Mouse (Mus musculus) cerebellum, postnatal 10 days (tissue): ENCODE measurements around the gene Olfr1393.

Source experiments
- DNase-seq, 2 experiments: peaks; one replicate each; pipeline ENCODE4 v3.0.0; 2021; ENCODE audit warnings: mixed read lengths in 2 of 2

The Olfr1393 gene

DNA sequence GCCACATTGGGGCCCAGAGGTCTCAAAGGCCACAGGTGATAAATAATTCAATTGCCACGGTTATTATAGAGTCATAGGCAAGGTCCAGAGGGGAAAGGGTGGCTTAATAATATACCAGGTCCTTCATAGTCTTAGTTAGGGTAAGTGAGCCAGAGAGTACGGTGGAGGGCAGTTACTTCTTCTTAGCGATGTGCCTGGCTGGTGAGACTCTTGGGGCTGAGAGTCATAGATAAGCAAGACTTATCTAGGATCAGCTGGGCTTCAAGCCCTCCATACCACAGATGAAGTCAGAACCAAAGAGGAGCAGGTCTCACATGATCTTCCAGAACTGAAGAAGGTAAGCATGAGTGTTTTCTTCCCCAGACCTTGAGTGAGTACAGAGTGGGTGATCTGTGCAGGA lies at the start of gene Olfr1393:
TSS of gene Olfr1393 (plus strand) at position 83 of the 400 bp plus-strand sequence.
- no peak for DNase-seq

DNA sequence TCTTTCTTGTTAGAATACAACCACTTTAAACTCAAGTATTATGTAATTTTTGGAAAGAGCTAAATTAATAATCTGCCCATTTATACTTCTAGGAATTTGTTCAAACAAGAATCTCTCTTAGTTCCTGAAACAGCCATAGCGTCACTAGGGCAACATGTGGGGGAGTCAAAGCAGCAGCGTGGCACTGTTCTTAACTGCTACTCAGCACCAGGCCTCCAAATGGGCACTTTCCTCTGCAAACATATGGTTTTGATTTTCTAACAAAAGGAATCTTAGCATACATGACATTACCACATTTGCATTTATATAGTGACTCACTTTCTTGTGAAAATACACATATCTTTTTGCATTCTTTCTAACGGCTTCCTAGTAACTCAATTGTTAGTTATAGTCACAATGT lies 45.3 kb upstream of the Olfr1393 start:
- DNase-seq: no peak

DNA sequence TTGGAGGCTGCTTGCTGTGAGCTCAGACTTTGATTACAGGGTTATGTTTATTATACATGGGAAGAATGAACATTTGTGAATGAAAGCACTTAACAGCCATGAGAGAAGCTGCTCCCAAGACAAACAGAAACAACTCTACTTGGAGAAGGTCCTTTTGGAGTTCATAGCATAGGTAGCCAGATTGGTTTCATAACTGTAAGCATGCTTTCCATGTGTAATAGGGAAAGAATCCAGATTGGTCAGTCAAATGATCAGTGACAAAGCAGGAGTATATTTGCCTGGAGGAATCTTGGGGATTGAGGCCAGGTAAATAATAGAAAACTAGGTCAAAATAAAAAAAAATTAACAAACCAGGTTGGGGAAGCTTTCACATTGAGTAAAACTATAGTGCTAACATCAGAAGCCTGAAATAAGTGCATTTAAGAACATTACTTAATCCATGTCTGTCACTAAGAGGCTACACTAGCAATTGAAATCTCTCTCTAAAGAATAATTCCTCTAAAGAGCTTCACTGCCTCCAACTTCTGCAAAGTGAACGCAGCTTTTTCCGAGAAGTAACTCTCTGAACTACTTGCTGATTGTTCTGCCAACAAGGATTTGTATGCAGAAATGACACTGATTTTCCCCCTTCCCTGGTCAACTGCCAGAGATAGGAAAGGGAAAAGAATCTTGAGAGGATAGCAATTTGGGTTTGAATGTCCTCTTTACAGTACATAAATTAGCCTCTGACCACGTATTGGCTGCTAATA lies 42.5 kb upstream of the Olfr1393 start:
- no peak for DNase-seq

GRCm38 (mm10) chr11:49236891-49237290 lies 41.2 kb upstream of the Olfr1393 start:
- DNase-seq: no peak

- no peak for DNase-seq
These were observed 40.6 kb upstream of the Olfr1393 start for GRCm38 (mm10) chr11:49237532-49237931.

- no peak for DNase-seq
These were observed 37.8 kb upstream of the Olfr1393 start for GRCm38 (mm10) chr11:49240310-49240709.

- DNase-seq: no peak
These were observed 37.2 kb upstream of the Olfr1393 start for GRCm38 (mm10) chr11:49240874-49241273.

DNA sequence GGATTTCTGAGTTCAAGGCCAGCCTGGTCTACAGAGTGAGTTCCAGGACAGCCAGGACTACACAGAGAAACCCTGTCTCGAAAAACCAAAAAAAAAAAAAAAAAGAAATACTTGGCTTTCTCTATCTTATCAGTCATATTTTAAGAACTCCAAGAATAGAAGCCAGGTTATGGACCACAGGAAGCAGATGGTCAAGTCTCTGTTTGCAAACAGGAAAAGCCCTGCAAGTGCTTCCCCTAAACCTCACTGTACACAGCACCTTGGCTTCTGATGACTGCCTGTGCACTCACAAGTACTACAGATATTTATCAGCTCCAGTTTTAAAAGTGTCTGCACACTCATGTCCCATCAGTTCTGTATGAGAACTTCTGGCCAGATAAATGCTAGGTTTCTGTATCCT lies 36.6 kb upstream of the Olfr1393 start:
- DNase-seq: no peak

GRCm38 (mm10) chr11:49242944-49243626 lies 35.0 kb upstream of the Olfr1393 start:
- DNase-seq: no peak

GRCm38 (mm10) chr11:49243727-49244594 lies 34.1 kb upstream of the Olfr1393 start, which contains the start of gene Mgat1:
Gene Mgat1, plus strand, starts transcription at chr11:49244191.
- DNase-seq: peak; percentile 92 to 94

GRCm38 (mm10) chr11:49244595-49244930 lies 33.5 kb upstream of the Olfr1393 start:
- DNase-seq: no peak

DNA sequence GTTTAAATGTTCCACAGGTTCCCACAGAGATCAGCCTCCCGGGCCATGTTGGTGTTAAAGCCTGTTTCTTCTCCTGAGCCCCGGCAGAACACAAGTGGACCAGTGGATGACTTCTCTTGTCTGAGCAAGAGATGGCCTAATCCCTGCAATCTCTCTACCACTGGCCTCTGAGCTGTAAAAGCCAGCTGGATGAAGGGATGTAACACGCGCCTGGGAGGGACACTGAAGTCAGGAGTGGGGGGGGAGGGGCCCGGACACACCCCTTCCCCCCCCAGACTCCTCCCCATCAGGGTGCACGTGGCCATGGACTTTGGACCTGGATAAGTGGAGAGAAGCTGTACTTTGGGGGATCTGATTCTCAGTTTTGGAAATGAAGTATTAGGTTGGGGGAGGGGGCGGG lies 32.9 kb upstream of the Olfr1393 start:
- peak; percentile 34 to 36 for DNase-seq

GRCm38 (mm10) chr11:49245634-49246415 lies 32.3 kb upstream of the Olfr1393 start:
- DNase-seq: no peak

- DNase-seq: no peak
These were observed 31.6 kb upstream of the Olfr1393 start for GRCm38 (mm10) chr11:49246523-49246922.

- no peak for DNase-seq
These were observed 30.8 kb upstream of the Olfr1393 start for GRCm38 (mm10) chr11:49247255-49247654.

DNA sequence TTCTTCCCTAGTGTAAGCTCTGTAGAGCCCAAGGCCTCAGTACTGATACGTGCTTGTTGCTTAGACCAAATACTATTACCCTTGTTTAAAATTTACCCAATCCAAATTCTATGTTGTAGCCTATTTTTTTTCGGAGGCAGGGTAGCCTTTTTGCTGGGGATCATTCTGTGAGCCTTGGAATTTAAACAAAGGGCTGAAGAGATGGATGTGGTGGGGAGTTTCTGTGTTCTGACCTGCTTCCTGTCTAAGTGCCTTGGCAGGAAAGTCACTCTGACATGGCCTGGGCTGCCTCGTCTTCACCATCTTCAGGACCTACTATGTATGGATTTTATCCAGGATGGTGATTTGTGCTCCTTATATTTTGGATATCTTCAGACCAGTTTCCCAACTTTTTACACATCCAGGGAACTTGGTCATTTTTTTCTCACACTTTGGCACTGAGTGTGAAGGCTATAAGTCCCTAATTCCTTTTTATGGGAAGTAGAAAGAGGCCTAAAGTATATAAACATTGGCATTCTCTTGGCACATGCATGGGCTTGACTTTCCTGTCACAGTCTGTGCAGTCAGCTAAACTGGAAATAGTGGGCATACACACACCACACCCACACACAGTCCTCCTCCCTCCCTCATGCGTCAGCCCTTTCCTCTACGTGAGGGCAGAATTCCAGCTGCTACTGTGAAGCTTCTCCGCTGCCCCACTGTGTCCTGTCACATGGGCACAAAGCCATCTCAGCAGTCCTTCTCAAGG lies 29.7 kb upstream of the Olfr1393 start:
- peak; percentile 37 to 43 for DNase-seq

- no peak for DNase-seq
These were observed 29.0 kb upstream of the Olfr1393 start for GRCm38 (mm10) chr11:49248974-49249700.

GRCm38 (mm10) chr11:49249811-49250421 lies 28.2 kb upstream of the Olfr1393 start:
- DNase-seq: no peak

DNA sequence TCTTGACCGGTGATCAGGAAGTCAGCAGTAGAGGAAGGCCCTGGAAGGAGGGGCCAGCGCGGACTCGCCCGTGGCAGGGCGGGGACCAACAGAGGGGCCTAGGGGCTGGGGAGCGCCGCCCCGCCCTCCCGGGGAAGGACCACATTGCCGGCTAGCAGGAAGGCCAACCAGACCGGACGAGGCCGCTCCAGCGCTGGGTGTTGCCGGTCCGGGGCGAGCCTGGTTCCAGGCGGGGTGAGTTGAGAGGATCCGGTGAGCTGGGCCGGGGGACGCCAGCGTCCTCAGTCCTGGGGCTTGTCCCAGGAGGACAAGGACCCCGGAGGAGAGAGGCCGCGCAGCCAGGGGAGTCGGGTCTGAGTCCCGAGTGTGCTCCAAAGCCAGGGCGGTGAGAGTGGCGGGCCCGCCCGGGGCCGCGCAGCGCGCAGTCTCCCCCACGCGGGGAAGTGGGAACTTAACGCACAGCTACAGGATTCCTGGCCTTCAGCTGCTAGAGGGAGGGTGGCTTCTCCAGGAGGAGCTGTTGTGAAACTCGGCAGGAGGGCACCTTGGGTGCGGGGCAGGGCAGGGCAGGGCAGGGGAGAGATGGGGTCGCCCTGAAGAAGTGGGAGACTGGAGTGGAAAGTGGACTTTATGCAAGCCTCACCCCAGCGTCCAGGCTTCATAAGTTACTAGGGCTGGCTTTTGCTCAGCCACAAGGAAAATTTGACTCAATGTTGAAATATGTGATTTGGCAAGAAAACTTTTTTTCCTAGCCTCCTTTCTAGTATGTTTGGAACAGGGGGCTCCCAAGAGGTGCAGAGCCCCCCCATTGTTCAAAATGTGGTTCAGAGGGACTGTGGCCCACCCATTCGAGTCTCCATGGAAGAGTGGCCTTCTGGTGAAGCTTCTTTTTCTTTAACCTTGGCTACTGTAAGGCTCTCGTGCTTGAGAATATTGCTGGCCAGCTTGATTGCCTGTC lies 27.4 kb upstream of the Olfr1393 start:
- peak; percentile 72 to 82 for DNase-seq
